Mouse (Mus musculus) heart, adult 2 months (tissue): ENCODE measurements around the gene Mxi1. TPM values are rescaled to one million over a fixed set of nuclear protein-coding genes. Genes with fewer than 3 reads are reported as not detected.

Experiments used
- DNase-seq, 2 experiments: peaks; one replicate each; pipeline ENCODE4 v3.0.0; 2021
- H3K27ac ChIP-seq: fragments of 200-600 bp; 2 replicates; pipeline ENCODE4 v1.8.1; 2022
- H3K27me3 ChIP-seq: fragments of 200-500 bp; 2 replicates; pipeline ENCODE4 v1.6.1; 2012; ENCODE audit warnings: mild to moderate bottlenecking, low read length, inconsistent platforms, mixed read lengths; ENCODE audit not compliant: control insufficient read depth, insufficient read depth
- H3K36me3 ChIP-seq: fragments of 200-500 bp; 2 replicates; pipeline ENCODE4 v1.6.1; 2012; ENCODE audit warnings: low read length, inconsistent platforms; ENCODE audit not compliant: control insufficient read depth, insufficient read depth
- H3K4me1 ChIP-seq: fragments of 200-500 bp; 2 replicates; pipeline ENCODE4 v1.6.1; 2011; ENCODE audit warnings: low read length; ENCODE audit not compliant: control insufficient read depth, insufficient read depth
- H3K4me3 ChIP-seq: fragments of 200-600 bp; 2 replicates; pipeline ENCODE4 v1.8.1; 2022
- H3K79me2 ChIP-seq: fragments of 200-500 bp; replicated peaks from 2 replicates; pipeline ENCODE4 v1.6.1; 2012; ENCODE audit warnings: mild to moderate bottlenecking, inconsistent platforms, low read length, moderate library complexity, mixed read lengths; ENCODE audit not compliant: control insufficient read depth, insufficient read depth
- H3K9ac ChIP-seq: fragments of 200-500 bp; 2 replicates; pipeline ENCODE4 v1.6.1; 2012; ENCODE audit warnings: low read depth, mild to moderate bottlenecking, control low read depth, inconsistent platforms, low read length, mixed read lengths
- CTCF ChIP-seq: fragments of 200-600 bp; IDR thresholded peaks from 2 replicates; pipeline ENCODE4 v1.8.1; 2022; ENCODE audit warnings: antibody characterized with exemption, mild to moderate bottlenecking, moderate library complexity
- EP300 ChIP-seq: fragments of 200-500 bp; IDR thresholded peaks from 2 replicates; pipeline ENCODE4 v1.6.1; 2011; ENCODE audit warnings: low read depth, low read length, control low read depth; ENCODE audit not compliant: insufficient read depth
- POLR2A ChIP-seq: fragments of 200-500 bp; IDR thresholded peaks from 2 replicates; pipeline ENCODE4 v1.6.1; 2011; ENCODE audit warnings: mild to moderate bottlenecking, low read depth, low read length, control low read depth; ENCODE audit not compliant: insufficient read depth
- WGBS: fragments of 180-500 bp; shearing (Covaris S2); methylation state at CpG from one replicate; pipeline ENCODE4 v1.1.7; 2018; 5-methylcytosine and 5-hydroxymethylcytosine counted together
- intact Hi-C: fragments of 180-260 bp; cut with DNase I; formaldehyde crosslinking; loops from one replicate; pipeline ENCODE4 v1.15.1; 2025
- polyA plus RNA-seq: library from polyadenylated mRNA; depleted of rRNA; stranded (reverse); fragments of >200 nt; gene quantifications from 2 replicates; pipeline ENCODE4 v1.2.3, GENCODE M21; 2012
- total RNA-seq, 2 experiments: library from RNA; stranded (reverse); gene quantifications; 2 replicates each; pipeline ENCODE4 v1.2.3; 2021

Mxi1 gene
- total and polyA plus RNA-seq, 3 experiments = 20.9 to 49.6 (median 38.7) TPM

DNA sequence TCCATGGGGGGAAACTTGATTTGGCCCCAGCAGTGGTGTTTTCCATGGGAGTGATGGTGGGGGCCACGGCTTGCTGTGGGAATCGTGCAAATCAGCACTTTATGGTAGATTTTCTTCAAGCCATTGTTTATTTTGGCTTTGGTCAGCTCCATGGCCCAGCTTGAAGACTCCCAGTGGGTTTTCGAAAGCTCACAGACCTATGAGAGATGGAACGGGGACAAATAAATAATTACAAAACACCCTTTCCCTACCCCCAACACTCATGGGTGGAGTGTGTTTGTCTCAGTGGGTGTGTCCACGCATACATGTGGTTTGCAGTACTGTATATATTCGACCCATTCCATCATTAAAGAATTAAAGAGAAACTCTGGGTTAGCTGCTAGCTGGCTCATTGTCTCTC is 3.1 kb upstream of the Mxi1 start:
- TF ChIP-seq POLR2A = no peak
- TF ChIP-seq EP300 = no peak
- no peak for TF ChIP-seq CTCF

DNA sequence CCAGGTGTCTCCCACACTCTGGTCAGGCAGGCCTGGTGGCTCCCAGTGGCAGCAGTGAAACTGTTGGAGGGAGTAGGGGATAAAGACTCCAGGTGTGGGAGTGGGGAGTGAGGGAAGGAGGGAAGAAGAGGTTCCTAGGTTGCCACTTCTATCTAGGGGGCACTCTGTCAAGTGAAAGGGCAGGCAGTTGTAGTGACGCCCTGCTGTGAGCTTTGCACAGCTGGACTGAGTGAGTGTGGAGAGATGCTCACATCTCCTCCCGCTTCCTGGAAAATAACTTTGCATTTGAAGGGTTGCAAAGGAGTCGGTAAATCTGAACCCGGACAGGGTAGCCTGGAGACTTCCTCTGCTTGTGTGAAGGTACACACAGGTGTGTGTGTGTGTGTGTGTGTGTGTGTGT is 687 bp upstream of the Mxi1 start:
- Histone ChIP-seq H3K4me1 (no peaks in the 10 kb centered on the region), H3K79me2 (no peaks in the 10 kb centered on the region), H3K27me3 (no peaks in the 10 kb centered on the region), H3K9ac (no peak overlapping the region), H3K27ac (no peak overlapping the region), H3K36me3 (no peaks in the 10 kb centered on the region), H3K4me3 (no peak overlapping the region)
- 55% methylated on average over 4 of the region's 4 CpGs for WGBS
- no peak for DNase-seq
- intact Hi-C loops = loop anchor here (1.0 to 5.0 kb wide), 9 partner anchors 21 to 302 kb away; partner anchors contain the start of gene Add3
- TF ChIP-seq CTCF (no peak), EP300 (no peak), POLR2A (no peak)

More for the DNA sequence above, 3.1 kb upstream of the Mxi1 start:
- no peak overlapping the region for H3K9ac ChIP-seq
- no peak for DNase-seq
- H3K4me1 ChIP-seq = no peaks in the 10 kb centered on the region
- H3K36me3 ChIP-seq = no peaks in the 10 kb centered on the region
- WGBS = 41% methylated on average over 6 of the region's 6 CpGs
- H3K27me3 ChIP-seq = no peaks in the 10 kb centered on the region
- no peak overlapping the region for H3K4me3 ChIP-seq
- H3K27ac ChIP-seq = no peak overlapping the region
- H3K79me2 ChIP-seq = no peaks in the 10 kb centered on the region
- intact Hi-C loops = no loop called here

DNA sequence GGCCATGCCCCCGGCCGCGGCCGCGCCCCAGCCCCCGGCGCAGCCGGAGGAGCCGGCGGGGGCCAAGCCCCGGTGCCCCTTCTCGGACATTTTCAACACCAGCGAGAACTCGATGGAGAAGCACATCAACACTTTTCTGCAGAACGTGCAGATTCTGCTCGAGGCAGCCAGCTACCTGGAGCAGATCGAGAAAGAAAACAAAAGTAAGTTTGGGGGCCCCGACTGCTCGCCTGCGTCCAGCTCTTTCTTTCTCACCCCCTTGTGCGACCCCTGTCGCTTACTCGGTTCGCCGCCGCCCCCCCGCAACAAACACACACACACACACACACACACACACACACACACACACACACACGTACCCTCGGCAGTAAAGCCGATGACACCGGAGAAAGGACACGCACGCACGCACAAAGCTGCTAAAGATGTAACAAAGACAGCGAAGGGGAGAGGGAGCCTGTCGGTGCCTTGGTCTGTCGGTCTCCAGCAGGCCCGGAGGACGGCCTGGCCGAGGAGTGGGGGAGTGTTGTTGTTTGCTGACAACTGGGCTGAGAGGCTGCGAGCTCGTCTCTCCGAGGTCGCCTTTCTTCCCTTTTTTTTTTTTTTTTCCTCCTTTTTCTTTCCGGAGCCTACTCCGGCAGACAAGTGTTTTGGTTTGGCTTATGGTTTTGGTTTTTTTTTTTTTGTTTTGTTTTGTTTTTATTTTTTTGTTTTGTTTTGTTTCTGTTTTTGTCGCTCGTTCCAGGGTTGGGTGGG is 629 bp downstream of the Mxi1 start:
- no peaks in the 10 kb centered on the region for H3K27me3 ChIP-seq
- 0 out of 2 replicates have a peak, but pooled peaks cover 1% of the 10 kb centered on the region for H3K79me2 ChIP-seq
- intact Hi-C loops = loop anchor here (1.0 to 5.0 kb wide), 9 partner anchors 19 to 304 kb away; partner anchors contain the start of genes Add3 and Smndc1
- under 1% methylated on average over 47 of the region's 48 CpGs for WGBS
- TF ChIP-seq POLR2A (no peak), EP300 (no peak), CTCF (no peak)
- peak overlapping the region; percentile 81 for H3K9ac ChIP-seq
- DNase-seq = peak; percentile 68 to 77
- H3K4me1 ChIP-seq = peaks cover 9% of the 10 kb centered on the region
- no peaks in the 10 kb centered on the region for H3K36me3 ChIP-seq
- H3K27ac ChIP-seq = peak overlapping the region; percentile 99
- peak overlapping the region; percentile 63 for H3K4me3 ChIP-seq

DNA sequence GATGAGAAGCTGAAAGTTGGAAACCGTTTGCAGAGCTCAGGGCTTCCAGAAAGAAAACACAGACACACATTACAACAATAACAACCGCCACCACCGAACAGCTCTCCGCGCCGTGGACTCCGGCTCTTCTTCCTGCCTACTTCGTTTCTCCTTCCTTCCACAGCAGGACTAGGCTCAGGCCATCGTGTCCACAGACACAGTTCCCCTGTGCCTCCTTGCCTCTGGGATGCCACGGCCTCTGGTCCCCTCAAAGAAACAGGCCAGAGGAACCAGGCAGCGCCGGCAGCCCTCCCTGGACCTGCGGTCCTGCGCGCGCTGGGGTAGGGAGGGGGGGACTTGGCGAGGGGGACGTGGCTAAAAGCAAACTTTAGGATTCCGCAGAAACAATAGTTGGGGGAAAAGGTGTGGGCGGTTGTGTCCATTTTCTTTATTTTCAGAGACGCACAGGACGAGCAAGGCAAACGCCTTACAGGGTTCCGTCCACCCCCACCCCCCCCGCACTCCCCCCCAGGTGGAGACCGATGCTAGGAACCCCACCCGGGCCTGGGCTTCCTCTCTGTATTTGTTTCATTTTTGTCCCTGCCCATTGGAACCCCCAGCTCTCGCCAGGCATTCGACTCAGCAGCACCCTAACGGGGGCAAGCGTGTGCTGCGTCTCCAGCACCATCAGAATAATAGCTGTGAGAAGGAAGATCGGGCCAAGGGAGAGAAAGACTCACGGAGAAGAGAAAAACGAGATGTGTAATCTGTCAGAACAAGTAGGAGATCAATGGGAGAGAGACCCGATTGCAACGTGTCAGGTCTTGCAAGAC is 1.4 kb downstream of the Mxi1 start:
- H3K4me3 ChIP-seq = peak overlapping the region; percentile 63
- no peaks in the 10 kb centered on the region for H3K27me3 ChIP-seq
- peaks cover 9% of the 10 kb centered on the region for H3K4me1 ChIP-seq
- WGBS = under 1% methylated on average over 37 of the region's 37 CpGs
- peak overlapping the region; percentile 81 for H3K9ac ChIP-seq
- peak; percentile 75 to 78 for DNase-seq
- TF ChIP-seq EP300 (0 out of 2 replicates have a peak, but pooled peaks have one; percentile 21), POLR2A (peak; percentile 67), CTCF (no peak)
- H3K36me3 ChIP-seq = no peaks in the 10 kb centered on the region
- intact Hi-C loops = loop anchor here (1.0 to 5.0 kb wide), 8 partner anchors 27 to 304 kb away; partner anchors contain the start of genes Add3 and Smndc1
- H3K27ac ChIP-seq = peak overlapping the region; percentile 99
- H3K79me2 ChIP-seq = 0 out of 2 replicates have a peak, but pooled peaks cover 1% of the 10 kb centered on the region

DNA sequence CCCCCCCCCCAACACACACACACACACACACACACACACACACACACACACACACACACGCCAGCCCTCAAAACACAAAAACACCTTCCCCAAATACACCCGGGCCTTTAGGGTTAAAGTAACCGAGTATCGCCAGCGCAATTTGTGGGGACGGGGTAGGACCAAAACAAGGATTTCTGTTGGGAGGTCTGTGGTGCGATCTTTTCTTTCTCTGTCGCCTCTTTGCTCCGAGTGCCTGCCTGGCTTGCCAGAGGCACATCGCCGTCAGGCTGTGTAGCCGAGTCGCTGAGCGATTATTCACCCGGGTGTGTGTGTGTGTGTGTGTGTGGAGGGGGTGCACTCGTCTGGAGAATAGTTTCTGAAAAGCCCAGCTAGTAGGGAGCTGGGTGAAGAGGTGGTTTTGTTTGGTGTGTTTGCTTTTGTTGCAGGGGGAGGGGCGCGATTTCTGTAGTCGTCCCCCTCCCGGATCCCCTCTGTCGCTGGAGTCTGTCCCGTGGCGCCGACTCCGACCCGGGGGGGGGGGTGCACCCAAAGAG is 2.1 kb downstream of the Mxi1 start:
- H3K27ac ChIP-seq = peak overlapping the region; percentile 99
- peak; percentile 81 to 82 for DNase-seq
- no peaks in the 10 kb centered on the region for H3K36me3 ChIP-seq
- H3K9ac ChIP-seq = peak overlapping the region; percentile 81
- H3K4me1 ChIP-seq = peaks cover 9% of the 10 kb centered on the region
- H3K4me3 ChIP-seq = peak overlapping the region; percentile 63
- H3K79me2 ChIP-seq = peaks cover 3% of the 10 kb centered on the region; the same call in 1 of the 2 replicates
- H3K27me3 ChIP-seq = no peaks in the 10 kb centered on the region
- WGBS = under 1% methylated on average over 25 of the region's 26 CpGs
- TF ChIP-seq EP300 = no peak
- peak; percentile 66; the same call in 1 of the 2 replicates for TF ChIP-seq POLR2A
- intact Hi-C loops = loop anchor here (5.0 kb wide), 3 partner anchors 115 to 305 kb away; partner anchors contain the start of gene Add3
